Mouse (Mus musculus): ENCODE data around the gene Lsm2. TPM values are rescaled to one million over a fixed set of nuclear protein-coding genes. Genes with fewer than 3 reads are reported as not detected.
A peak's percentile ranks its signal among the peaks of the same experiment; 100 is the strongest.
"Not testable (repeated sequence)": the region's sequence is repeated elsewhere in the genome, so short reads cannot be mapped to it uniquely, and the experiment has no call there.

Lsm2 gene
- polyA plus RNA-seq, 1 experiment = 37.1 TPM

GRCm38 (mm10) chr17:34955884-34956283, 25.8 kb upstream of the Lsm2 start:
- Histone ChIP-seq H3K27ac (ENCODE audit: insufficient read depth, low read depth, low read length) (no peak overlapping the region), H3K4me3 (ENCODE audit: insufficient read depth, low read length) (no peak overlapping the region), H3K4me1 (ENCODE audit: control insufficient read depth, insufficient read depth, low read length) (peaks cover 6% of the 10 kb centered on the region)
- TF ChIP-seq POLR2A (IDR thresholded peaks at IDR 0.05; ENCODE audit: borderline replicate concordance, low read depth, low read length) (no peak), CTCF (IDR thresholded peaks at IDR 0.05; ENCODE audit: low read depth, low read length) (no peak)

GRCm38 (mm10) chr17:34956340-34956739, 25.3 kb upstream of the Lsm2 start:
- TF ChIP-seq CTCF (IDR thresholded peaks at IDR 0.05; ENCODE audit: low read depth, low read length) (no peak), POLR2A (IDR thresholded peaks at IDR 0.05; ENCODE audit: borderline replicate concordance, low read depth, low read length) (no peak)
- H3K4me1 ChIP-seq (ENCODE audit: control insufficient read depth, insufficient read depth, low read length) = peaks cover 6% of the 10 kb centered on the region
- no peak overlapping the region for H3K4me3 ChIP-seq (ENCODE audit: insufficient read depth, low read length)
- H3K27ac ChIP-seq (ENCODE audit: insufficient read depth, low read depth, low read length) = no peak overlapping the region

DNA sequence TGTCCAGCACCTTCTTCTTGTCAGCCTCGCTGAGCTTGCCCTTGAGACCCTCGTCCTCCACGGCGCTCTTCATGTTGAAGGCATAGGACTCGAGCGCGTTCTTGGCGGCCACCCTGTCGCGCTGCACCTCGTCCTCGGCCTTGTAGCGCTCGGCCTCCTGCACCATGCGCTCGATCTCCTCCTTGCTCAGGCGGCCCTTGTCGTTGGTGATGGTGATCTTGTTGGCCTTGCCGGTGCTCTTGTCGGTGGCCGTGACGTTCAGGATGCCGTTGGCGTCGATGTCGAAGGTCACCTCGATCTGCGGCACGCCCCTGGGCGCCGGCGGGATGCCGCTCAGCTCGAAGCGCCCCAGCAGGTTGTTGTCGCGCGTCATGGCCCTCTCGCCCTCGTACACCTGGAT, 24.4 kb upstream of the Lsm2 start:
- not testable (repeated sequence) for H3K4me3 ChIP-seq (ENCODE audit: insufficient read depth, low read length); H3K27ac ChIP-seq (ENCODE audit: insufficient read depth, low read depth, low read length)
- H3K4me1 ChIP-seq (ENCODE audit: control insufficient read depth, insufficient read depth, low read length) = peaks cover 12% of the 10 kb centered on the region

GRCm38 (mm10) chr17:34957966-34958365, 23.7 kb upstream of the Lsm2 start:
- H3K27ac ChIP-seq (ENCODE audit: insufficient read depth, low read depth, low read length); H3K4me3 ChIP-seq (ENCODE audit: insufficient read depth, low read length): not testable (repeated sequence)
- peaks cover 12% of the 10 kb centered on the region for H3K4me1 ChIP-seq (ENCODE audit: control insufficient read depth, insufficient read depth, low read length)

DNA sequence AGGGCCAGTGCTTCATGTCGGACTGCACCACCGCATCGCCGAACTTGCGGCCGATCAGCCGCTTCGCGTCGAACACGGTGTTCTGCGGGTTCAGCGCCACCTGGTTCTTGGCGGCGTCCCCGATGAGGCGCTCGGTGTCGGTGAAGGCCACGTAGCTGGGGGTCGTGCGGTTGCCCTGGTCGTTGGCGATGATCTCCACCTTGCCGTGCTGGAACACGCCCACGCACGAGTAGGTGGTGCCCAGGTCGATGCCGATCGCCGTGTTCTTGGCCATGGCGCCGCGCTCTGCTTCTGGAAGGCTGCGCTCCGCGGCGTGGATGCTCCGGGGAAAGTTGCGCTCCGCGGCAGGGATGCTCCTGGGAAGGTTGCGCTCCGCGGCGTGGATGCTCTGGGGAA, 22.9 kb upstream of the Lsm2 start:
- not testable (repeated sequence) for H3K27ac ChIP-seq (ENCODE audit: insufficient read depth, low read depth, low read length)
- Histone ChIP-seq H3K4me3 (ENCODE audit: insufficient read depth, low read length) (peak overlapping the region; percentile 55), H3K4me1 (ENCODE audit: control insufficient read depth, insufficient read depth, low read length) (peaks cover 12% of the 10 kb centered on the region)

GRCm38 (mm10) chr17:34959130-34959778, 22.4 kb upstream of the Lsm2 start, which contains the start of gene Hspa1b:
Gene Hspa1b, minus strand, starts transcription at chr17:34959238.
- Histone ChIP-seq H3K4me3 (ENCODE audit: insufficient read depth, low read length) (peak within 1 kb of the TSS; percentile 73), H3K4me1 (ENCODE audit: control insufficient read depth, insufficient read depth, low read length) (peaks cover 12% of the 10 kb centered on the region), H3K27ac (ENCODE audit: insufficient read depth, low read depth, low read length) (peak within 1 kb of the TSS; percentile 85)
- TF ChIP-seq POLR2A (IDR thresholded peaks at IDR 0.05; ENCODE audit: borderline replicate concordance, low read depth, low read length) = 0 out of 2 replicates have a peak, but pooled peaks have one; percentile 35

DNA sequence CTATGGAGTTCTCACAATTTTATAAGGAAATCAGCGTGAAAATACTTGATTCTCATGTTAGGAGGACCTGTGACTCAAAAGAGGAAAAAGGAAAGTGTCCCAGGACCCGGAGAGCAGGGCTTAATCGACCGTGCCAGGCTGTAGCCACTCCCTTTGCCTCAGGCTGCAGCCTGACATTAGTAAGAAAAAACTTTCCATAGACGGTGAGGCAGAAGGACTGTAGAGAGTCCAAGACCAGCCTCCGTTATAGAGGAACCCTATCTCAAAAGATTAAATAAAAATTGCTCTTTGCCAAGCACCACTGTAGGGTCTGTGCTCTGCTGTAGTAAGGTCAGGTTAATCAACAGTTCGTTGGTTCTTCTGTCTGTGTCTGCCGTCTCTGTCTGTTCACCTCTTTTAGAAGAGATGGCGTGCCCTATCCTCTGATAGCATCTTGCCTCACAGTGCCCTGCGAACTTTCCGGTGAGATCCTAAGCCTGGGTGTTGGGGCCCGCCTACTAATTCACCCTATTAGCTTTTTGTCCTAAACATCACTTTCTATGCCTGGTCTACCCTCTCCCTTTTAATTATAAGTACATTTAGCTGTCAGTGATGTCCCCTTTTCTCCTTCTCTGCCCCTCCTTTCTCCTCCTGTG, 21.7 kb upstream of the Lsm2 start:
- peak overlapping the region; percentile 85 for H3K27ac ChIP-seq (ENCODE audit: insufficient read depth, low read depth, low read length)

GRCm38 (mm10) chr17:34960702-34961493, 20.8 kb upstream of the Lsm2 start:
- H3K4me3 ChIP-seq (ENCODE audit: insufficient read depth, low read length) = no peak overlapping the region
- H3K27ac ChIP-seq (ENCODE audit: insufficient read depth, low read depth, low read length) = no peak overlapping the region
- no peak for TF ChIP-seq CTCF (IDR thresholded peaks at IDR 0.05; ENCODE audit: low read depth, low read length)
- no peak for TF ChIP-seq POLR2A (IDR thresholded peaks at IDR 0.05; ENCODE audit: borderline replicate concordance, low read depth, low read length)
- peaks cover 19% of the 10 kb centered on the region for H3K4me1 ChIP-seq (ENCODE audit: control insufficient read depth, insufficient read depth, low read length)

More for the DNA sequence above, 21.7 kb upstream of the Lsm2 start:
- TF ChIP-seq POLR2A (IDR thresholded peaks at IDR 0.05; ENCODE audit: borderline replicate concordance, low read depth, low read length) (no peak), CTCF (IDR thresholded peaks at IDR 0.05; ENCODE audit: low read depth, low read length) (no peak)
- Histone ChIP-seq H3K4me1 (ENCODE audit: control insufficient read depth, insufficient read depth, low read length) (peaks cover 12% of the 10 kb centered on the region), H3K4me3 (ENCODE audit: insufficient read depth, low read length) (peak overlapping the region; percentile 73)

DNA sequence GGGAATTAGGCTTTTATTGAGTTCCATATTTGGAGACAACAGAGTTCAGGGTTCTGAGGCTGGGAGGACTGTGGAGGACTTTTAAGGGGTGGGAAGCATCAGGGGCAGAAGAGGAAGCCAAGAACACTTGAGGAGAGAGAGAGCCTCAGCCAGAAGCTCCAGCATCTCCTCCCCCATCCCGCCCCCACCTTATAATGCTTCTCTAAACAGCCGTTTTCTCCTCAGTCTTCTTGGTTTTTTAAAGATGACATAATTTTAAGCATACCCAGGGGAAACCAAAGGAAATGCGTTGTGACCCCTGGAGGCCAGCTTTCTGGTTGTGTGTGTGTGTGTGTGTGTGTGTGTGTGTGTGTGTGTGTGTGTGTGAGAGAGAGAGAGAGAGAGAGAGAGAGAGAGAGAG, 19.5 kb upstream of the Lsm2 start:
- Histone ChIP-seq H3K27ac (ENCODE audit: insufficient read depth, low read depth, low read length) (no peak overlapping the region), H3K4me3 (ENCODE audit: insufficient read depth, low read length) (no peak overlapping the region), H3K4me1 (ENCODE audit: control insufficient read depth, insufficient read depth, low read length) (peaks cover 19% of the 10 kb centered on the region)
- TF ChIP-seq CTCF (IDR thresholded peaks at IDR 0.05; ENCODE audit: low read depth, low read length) (no peak), POLR2A (IDR thresholded peaks at IDR 0.05; ENCODE audit: borderline replicate concordance, low read depth, low read length) (no peak)

DNA sequence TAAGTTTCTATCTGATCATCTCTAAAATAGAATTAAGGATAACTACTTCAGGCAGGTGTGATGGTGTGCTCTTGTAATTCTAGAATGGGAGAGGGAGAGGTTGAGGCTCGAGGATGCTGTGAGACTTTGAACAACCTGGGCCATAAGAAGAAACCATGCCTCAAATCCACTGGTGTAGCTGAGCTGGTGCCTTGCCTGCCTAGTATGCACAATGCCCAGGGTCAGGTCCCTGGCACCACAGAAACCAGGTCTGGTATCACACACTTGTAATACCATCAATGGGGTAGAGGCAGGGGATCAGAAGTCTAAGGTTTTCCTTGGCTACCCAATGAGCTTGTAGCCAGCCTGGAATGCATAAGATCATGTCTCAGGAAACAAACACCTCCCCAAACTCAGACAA, 18.8 kb upstream of the Lsm2 start:
- no peak for TF ChIP-seq POLR2A (IDR thresholded peaks at IDR 0.05; ENCODE audit: borderline replicate concordance, low read depth, low read length)
- TF ChIP-seq CTCF (IDR thresholded peaks at IDR 0.05; ENCODE audit: low read depth, low read length) = no peak
- H3K4me3 ChIP-seq (ENCODE audit: insufficient read depth, low read length) = no peak overlapping the region
- H3K4me1 ChIP-seq (ENCODE audit: control insufficient read depth, insufficient read depth, low read length) = peaks cover 19% of the 10 kb centered on the region
- no peak overlapping the region for H3K27ac ChIP-seq (ENCODE audit: insufficient read depth, low read depth, low read length)
